Mouse (Mus musculus) neural tube, embryonic 12.5 days (tissue): ENCODE measurements around the gene Abcf2. TPM values are rescaled to one million over a fixed set of nuclear protein-coding genes. Genes with fewer than 3 reads are reported as not detected.

Experiments
- ATAC-seq: fragments of 200-750 bp; cut with Nextera tagmentation; 2 replicates; pipeline ENCODE4 v1.8.0; 2017; ENCODE audit warnings: low read depth, mild to moderate bottlenecking, moderate TSS enrichment, moderate library complexity; ENCODE audit not compliant: low FRiP score
- H3K27ac ChIP-seq: fragments of 300-500 bp; sonication (generic); 2 replicates; pipeline ENCODE4 v1.5.1; 2016
- H3K27me3 ChIP-seq: fragments of 300-500 bp; sonication (generic); replicated peaks from 2 replicates; pipeline ENCODE4 v1.6.1; 2016; ENCODE audit warnings: mild to moderate bottlenecking
- H3K36me3 ChIP-seq: fragments of 300-500 bp; sonication (generic); 2 replicates; pipeline ENCODE4 v1.6.1; 2016; ENCODE audit warnings: mild to moderate bottlenecking
- H3K4me1 ChIP-seq: fragments of 300-500 bp; sonication (generic); 2 replicates; pipeline ENCODE4 v1.6.1; 2016
- H3K4me2 ChIP-seq: fragments of 300-500 bp; sonication (generic); replicated peaks from 2 replicates; pipeline ENCODE4 v1.6.1; 2016; ENCODE audit warnings: mild to moderate bottlenecking
- H3K4me3 ChIP-seq: fragments of 300-500 bp; sonication (generic); 2 replicates; pipeline ENCODE4 v1.5.1; 2016
- H3K9ac ChIP-seq: fragments of 300-500 bp; sonication (generic); 2 replicates; pipeline ENCODE4 v1.6.1; 2016; ENCODE audit warnings: mild to moderate bottlenecking
- H3K9me3 ChIP-seq: fragments of 300-500 bp; sonication (generic); 2 replicates; pipeline ENCODE4 v1.6.1; 2016; ENCODE audit warnings: mild to moderate bottlenecking
- WGBS: fragments of 180-500 bp; shearing (Covaris S2); methylation state at CpG from one replicate; pipeline ENCODE4 v1.1.7; 2016; 5-methylcytosine and 5-hydroxymethylcytosine counted together
- polyA plus RNA-seq: library from polyadenylated mRNA; unstranded; fragments of >200 nt; fragmentation: Nextera tagmentation; extraction: Ambion mirVana; gene quantifications from 2 replicates; pipeline ENCODE4 v1.2.1, GENCODE M21; 2016

The Abcf2 gene
- 114 and 123 TPM in 2 replicates for polyA plus RNA-seq

DNA sequence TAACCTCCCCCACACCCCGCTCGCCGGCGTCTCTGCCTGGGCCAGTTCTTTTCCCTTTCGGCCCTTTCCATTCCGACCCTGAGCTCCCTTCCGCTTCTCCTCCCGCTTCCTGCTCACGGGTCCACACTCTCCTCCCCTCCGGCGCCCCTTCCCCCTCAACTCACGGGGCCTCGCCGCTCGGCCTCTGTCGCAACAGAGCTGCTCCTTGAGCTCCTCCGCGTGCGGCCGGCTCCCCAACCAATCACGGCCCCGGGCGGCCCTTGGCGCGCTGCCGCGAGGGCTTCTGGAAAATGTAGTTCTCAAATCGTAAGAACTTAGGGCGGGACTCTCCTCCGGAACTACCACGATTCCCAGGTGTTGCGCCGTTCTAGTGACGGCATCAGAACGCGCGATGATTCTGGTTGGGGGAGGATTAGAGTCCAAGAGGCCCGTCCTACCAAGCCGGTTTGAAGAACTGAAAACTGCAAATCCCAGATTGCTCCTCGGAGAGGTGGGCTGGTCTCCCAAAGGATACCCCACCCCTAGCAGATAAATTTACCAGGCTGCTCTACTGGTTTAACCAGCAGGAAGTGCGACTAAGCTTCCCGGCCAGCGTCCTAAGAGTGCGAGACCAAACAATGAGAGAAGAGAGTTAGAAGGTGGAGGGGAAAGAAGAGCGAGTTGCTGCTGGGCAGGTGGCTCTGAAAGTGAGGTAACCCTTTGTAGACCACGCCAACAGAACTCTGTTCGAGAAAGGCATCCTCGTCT lies at the start of gene Abcf2:
Gene Abcf2 (minus strand): TSS at position 285 of the 747 bp plus-strand sequence.
- Histone ChIP-seq H3K4me1 (peaks cover 16% of the 10 kb centered on the region), H3K9me3 (no peaks in the 10 kb centered on the region), H3K4me3 (peak within 1 kb of the TSS; percentile 69), H3K36me3 (peaks cover 29% of the 10 kb centered on the region), H3K4me2 (peak within 1 kb of the TSS; percentile 87), H3K27ac (no peak within 1 kb of the TSS), H3K9ac (peak within 1 kb of the TSS; percentile 78), H3K27me3 (no peaks in the 10 kb centered on the region)
- peak; percentile 96 for ATAC-seq
- under 1% methylated on average over 48 of the region's 48 CpGs for WGBS

- Histone ChIP-seq H3K27ac (no peak overlapping the region), H3K9me3 (no peaks in the 10 kb centered on the region), H3K27me3 (peaks cover 19% of the 10 kb centered on the region), H3K4me1 (peaks cover 10% of the 10 kb centered on the region), H3K36me3 (no peaks in the 10 kb centered on the region), H3K9ac (no peak overlapping the region), H3K4me3 (no peak overlapping the region), H3K4me2 (peak overlapping the region; percentile 93)
- 47% methylated on average over 4 of the region's 4 CpGs for WGBS
- ATAC-seq = peak; percentile 7; the same call in 1 of the 2 replicates
Observed at GRCm38 (mm10) chr5:24624822-24625120, 47.5 kb upstream of the Abcf2 start.

GRCm38 (mm10) chr5:24623986-24624821 lies 46.9 kb upstream of the Abcf2 start, which contains the start of gene Smarcd3:
Gene Smarcd3 (minus strand): TSS chr5:24624411.
- peak within 1 kb of the TSS; percentile 83 for H3K9ac ChIP-seq
- H3K36me3 ChIP-seq = no peaks in the 10 kb centered on the region
- no peaks in the 10 kb centered on the region for H3K9me3 ChIP-seq
- peak within 1 kb of the TSS; percentile 93 for H3K4me2 ChIP-seq
- H3K27ac ChIP-seq = no peak within 1 kb of the TSS
- H3K27me3 ChIP-seq = peaks cover 19% of the 10 kb centered on the region
- peak; percentile 80 for ATAC-seq
- 4% methylated on average over 37 of the region's 37 CpGs for WGBS
- peak within 1 kb of the TSS; percentile 58 for H3K4me3 ChIP-seq
- H3K4me1 ChIP-seq = peaks cover 10% of the 10 kb centered on the region

DNA sequence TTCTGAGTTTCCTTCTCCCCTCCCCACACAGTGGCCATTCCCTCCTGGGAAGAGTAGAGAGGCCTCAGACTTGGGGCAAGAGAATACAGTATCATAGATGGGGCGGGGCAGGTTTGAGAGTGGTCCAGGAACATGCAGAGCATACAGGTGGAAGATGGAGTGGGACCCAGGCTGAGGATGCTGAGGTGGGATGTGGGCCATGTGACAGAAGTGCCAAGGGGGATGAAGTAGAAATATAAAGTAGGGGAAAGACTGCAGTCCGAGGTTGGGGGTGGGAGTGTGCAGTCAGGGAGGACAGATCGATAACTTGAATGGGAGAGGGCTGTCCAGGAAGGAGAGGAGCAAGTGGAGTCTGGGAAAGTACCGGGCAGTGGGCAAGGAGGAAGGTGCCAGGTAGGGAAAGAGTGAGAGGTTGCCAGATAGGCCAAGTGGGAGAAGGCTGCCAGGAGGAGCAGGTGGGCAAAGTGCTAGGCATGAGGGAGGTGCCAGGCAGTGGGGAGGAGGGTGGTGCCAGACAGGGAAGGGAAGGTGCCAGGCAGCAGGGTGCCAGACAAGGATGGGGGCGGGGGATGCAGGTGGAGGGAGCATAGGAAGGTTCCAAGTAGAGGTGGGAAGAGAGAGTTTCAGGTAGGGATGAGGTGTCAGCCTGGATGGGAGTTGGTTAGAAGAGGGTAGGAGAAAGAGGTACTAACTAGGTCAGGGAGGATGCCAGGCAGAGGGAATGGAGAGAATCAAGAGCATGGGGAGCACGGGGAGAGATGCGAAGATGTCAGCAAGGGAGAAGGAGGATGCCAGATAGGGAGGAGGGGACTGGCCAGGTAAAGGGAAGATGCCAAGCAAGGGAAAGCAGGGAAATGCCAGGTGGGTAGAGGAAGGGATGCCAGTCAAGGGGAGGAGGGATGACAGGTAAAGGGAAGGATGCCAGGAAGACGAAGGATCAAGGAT lies 46.0 kb upstream of the Abcf2 start:
- ATAC-seq = no peak
- Histone ChIP-seq H3K27me3 (peaks cover 19% of the 10 kb centered on the region), H3K9ac (peak overlapping the region; percentile 83), H3K27ac (no peak overlapping the region), H3K4me1 (peaks cover 10% of the 10 kb centered on the region), H3K36me3 (no peaks in the 10 kb centered on the region), H3K4me2 (peak overlapping the region; percentile 93), H3K4me3 (peak overlapping the region; percentile 58), H3K9me3 (no peaks in the 10 kb centered on the region)
- WGBS = 42% methylated on average over 8 of the region's 8 CpGs

GRCm38 (mm10) chr5:24622386-24623040 lies 45.2 kb upstream of the Abcf2 start:
- Histone ChIP-seq H3K36me3 (no peaks in the 10 kb centered on the region), H3K4me1 (peaks cover 10% of the 10 kb centered on the region), H3K4me3 (no peak overlapping the region), H3K27ac (no peak overlapping the region), H3K4me2 (no peak overlapping the region), H3K27me3 (peaks cover 19% of the 10 kb centered on the region), H3K9me3 (no peaks in the 10 kb centered on the region), H3K9ac (no peak overlapping the region)
- no peak for ATAC-seq
- 69% methylated on average over 7 of the region's 7 CpGs for WGBS

GRCm38 (mm10) chr5:24620626-24621025 lies 43.4 kb upstream of the Abcf2 start:
- WGBS = 79% methylated on average over 8 of the region's 8 CpGs
- ATAC-seq = no peak
- Histone ChIP-seq H3K27ac (no peak overlapping the region), H3K9ac (no peak overlapping the region), H3K4me1 (peaks cover 10% of the 10 kb centered on the region), H3K9me3 (no peaks in the 10 kb centered on the region), H3K27me3 (peaks cover 19% of the 10 kb centered on the region), H3K4me3 (no peak overlapping the region), H3K36me3 (no peaks in the 10 kb centered on the region), H3K4me2 (no peak overlapping the region)

DNA sequence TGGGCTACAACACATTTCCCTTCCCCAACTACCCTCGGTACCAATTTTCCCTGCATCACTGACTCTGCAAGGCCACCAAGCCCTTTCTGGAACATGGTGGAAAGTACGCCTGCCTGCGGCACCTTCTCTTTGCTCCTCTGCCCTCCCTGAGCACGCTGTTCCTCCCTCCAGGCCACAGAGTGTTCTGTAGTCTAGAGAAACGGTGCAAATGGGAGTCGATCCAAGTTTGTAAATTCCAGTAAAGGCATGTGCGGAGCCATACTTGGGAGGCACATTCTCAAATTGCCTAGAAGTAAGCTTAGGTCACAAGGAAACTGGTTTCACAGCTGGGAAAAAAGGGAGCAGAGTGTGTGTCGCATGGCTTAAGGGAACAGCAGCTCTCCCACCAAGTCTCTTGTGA lies 42.8 kb upstream of the Abcf2 start:
- WGBS = 77% methylated on average over 8 of the region's 8 CpGs
- no peaks in the 10 kb centered on the region for H3K9me3 ChIP-seq
- H3K4me2 ChIP-seq = no peak overlapping the region
- H3K27me3 ChIP-seq = peaks cover 19% of the 10 kb centered on the region
- H3K4me1 ChIP-seq = peaks cover 10% of the 10 kb centered on the region
- no peak overlapping the region for H3K4me3 ChIP-seq
- H3K27ac ChIP-seq = no peak overlapping the region
- no peaks in the 10 kb centered on the region for H3K36me3 ChIP-seq
- no peak for ATAC-seq
- H3K9ac ChIP-seq = no peak overlapping the region

- Histone ChIP-seq H3K36me3 (no peaks in the 10 kb centered on the region), H3K4me1 (peaks cover 4% of the 10 kb centered on the region; the same call in 1 of the 2 replicates), H3K27me3 (peaks cover 18% of the 10 kb centered on the region), H3K27ac (no peak overlapping the region), H3K4me3 (no peak overlapping the region), H3K9ac (no peak overlapping the region), H3K9me3 (no peaks in the 10 kb centered on the region), H3K4me2 (no peak overlapping the region)
- WGBS = 80% methylated on average over 3 of the region's 3 CpGs
- no peak for ATAC-seq
Observed at GRCm38 (mm10) chr5:24618921-24619320, 41.7 kb upstream of the Abcf2 start.

DNA sequence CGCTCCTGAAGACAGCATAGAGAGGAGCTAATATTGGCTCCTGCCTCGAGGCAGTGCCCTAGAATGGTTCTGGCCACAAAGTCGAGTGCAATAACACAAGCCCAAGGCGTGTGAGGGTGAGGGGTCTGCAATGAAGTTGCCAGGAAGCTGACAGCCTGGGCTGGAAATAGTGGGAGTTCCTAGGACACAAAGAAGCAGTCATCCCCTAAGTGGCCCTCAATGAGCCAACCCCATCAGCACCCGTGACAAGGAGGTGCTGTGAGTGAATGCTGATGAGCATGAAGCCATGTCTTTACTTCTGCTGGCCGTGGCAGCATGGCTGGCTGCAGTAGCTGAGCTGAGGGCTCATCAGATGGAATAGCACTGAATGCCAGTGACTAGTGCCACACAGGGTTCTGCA lies 37.8 kb upstream of the Abcf2 start:
- no peak overlapping the region for H3K4me2 ChIP-seq
- no peak for ATAC-seq
- 58% methylated on average over 6 of the region's 6 CpGs for WGBS
- H3K36me3 ChIP-seq = no peaks in the 10 kb centered on the region
- H3K4me1 ChIP-seq = peaks cover 12% of the 10 kb centered on the region
- H3K9me3 ChIP-seq = no peaks in the 10 kb centered on the region
- no peaks in the 10 kb centered on the region for H3K27me3 ChIP-seq
- no peak overlapping the region for H3K9ac ChIP-seq
- no peak overlapping the region for H3K27ac ChIP-seq
- no peak overlapping the region for H3K4me3 ChIP-seq

DNA sequence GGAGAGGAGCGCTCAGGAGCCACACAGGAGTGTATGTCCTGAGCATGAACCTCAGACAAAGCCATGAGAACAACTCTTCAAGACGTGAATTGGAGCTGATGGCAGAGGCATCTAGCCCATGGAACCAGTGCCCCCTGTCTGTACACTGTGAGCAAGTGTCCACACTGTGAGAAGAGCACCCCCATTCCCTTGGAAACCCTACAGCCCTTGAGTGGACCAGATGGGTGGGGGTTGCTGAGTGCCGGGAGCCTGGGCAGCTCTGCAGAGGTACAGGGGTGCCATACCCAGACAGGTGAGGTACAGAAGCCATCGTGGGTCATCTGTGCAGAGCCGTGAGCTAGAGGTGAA lies 35.0 kb upstream of the Abcf2 start:
- WGBS = 71% methylated on average over 5 of the region's 5 CpGs
- Histone ChIP-seq H3K9ac (no peak overlapping the region), H3K36me3 (no peaks in the 10 kb centered on the region), H3K27ac (no peak overlapping the region), H3K27me3 (no peaks in the 10 kb centered on the region), H3K4me2 (no peak overlapping the region), H3K4me1 (peaks cover 15% of the 10 kb centered on the region), H3K4me3 (no peak overlapping the region), H3K9me3 (no peaks in the 10 kb centered on the region)
- peak; percentile 35 for ATAC-seq

DNA sequence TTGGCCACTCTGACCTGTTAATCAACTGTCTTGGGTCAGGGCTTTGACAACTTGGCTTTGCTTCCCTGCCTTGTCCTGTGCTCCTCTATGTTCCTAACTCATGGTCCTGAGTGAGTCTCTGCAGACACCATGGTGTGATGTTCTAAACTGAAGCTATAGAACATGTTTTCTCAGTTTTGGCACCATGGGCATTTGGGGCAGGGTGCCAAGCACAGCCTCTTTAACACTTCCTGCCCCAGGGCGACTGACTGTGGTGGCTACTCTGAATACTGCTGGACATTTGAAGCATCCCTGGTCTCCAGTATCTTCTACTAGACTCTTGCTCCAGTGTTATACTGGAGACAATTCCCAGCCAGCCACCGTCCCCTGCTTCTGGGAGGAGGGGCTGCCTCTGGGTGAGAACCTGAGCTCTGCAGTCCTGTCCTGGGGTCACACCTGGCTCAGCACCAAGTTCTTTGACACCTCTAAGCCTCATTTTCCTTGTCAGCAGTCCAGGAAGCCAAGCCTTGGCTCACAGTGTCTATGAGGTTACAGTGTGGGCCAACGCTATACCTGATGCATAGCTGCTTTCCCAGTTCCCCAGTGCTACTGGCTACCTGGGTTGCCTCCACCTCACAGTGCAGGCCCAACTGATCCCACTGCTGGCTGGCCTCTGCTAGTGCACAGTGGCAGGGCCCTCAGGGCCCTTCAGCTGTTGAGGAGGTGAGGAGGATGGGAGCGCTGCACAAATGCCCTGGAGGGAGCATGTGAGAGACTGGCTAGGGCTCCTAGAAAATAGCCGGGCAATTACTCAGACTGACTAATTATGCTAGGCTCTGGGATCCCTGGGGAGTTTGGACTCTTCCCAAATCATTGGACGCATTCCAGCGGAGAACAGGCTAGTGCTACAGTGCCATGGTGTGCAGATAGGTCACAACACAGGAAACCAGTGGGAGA lies 34.4 kb upstream of the Abcf2 start:
- Histone ChIP-seq H3K36me3 (no peaks in the 10 kb centered on the region), H3K9me3 (no peaks in the 10 kb centered on the region), H3K9ac (no peak overlapping the region), H3K27ac (no peak overlapping the region), H3K4me2 (no peak overlapping the region), H3K27me3 (no peaks in the 10 kb centered on the region), H3K4me3 (no peak overlapping the region), H3K4me1 (peaks cover 21% of the 10 kb centered on the region)
- peak; percentile 55 for ATAC-seq
- 48% methylated on average over 7 of the region's 7 CpGs for WGBS
